Mouse (Mus musculus) adrenal gland (tissue): ENCODE data around the gene Ntng1.

Experiments used
- intact Hi-C: fragments of 180-260 bp; cut with DNase I; formaldehyde crosslinking; loops from one replicate; pipeline ENCODE4 v1.15.1; 2025
- long read RNA-seq, 2 experiments: library from polyadenylated mRNA; unstranded; transcript quantifications; one replicate each; pipeline ENCODE4 v2.0.0; 2020; ENCODE audit warnings: borderline replicate concordance in 1 of 2; ENCODE audit not compliant: insufficient replicate concordance in 1 of 2

The Ntng1 gene
- long read RNA-seq, experiment 1, partial matches to known transcripts: 0 of 4 reads
- long read RNA-seq, experiment 1, other reads (novel, unspliced or antisense): 0 of 4 reads
- long read RNA-seq, experiment 2, partial matches to known transcripts: 0 of 3 reads
- long read RNA-seq, experiment 2, other reads (novel, unspliced or antisense): 0 of 3 reads

DNA sequence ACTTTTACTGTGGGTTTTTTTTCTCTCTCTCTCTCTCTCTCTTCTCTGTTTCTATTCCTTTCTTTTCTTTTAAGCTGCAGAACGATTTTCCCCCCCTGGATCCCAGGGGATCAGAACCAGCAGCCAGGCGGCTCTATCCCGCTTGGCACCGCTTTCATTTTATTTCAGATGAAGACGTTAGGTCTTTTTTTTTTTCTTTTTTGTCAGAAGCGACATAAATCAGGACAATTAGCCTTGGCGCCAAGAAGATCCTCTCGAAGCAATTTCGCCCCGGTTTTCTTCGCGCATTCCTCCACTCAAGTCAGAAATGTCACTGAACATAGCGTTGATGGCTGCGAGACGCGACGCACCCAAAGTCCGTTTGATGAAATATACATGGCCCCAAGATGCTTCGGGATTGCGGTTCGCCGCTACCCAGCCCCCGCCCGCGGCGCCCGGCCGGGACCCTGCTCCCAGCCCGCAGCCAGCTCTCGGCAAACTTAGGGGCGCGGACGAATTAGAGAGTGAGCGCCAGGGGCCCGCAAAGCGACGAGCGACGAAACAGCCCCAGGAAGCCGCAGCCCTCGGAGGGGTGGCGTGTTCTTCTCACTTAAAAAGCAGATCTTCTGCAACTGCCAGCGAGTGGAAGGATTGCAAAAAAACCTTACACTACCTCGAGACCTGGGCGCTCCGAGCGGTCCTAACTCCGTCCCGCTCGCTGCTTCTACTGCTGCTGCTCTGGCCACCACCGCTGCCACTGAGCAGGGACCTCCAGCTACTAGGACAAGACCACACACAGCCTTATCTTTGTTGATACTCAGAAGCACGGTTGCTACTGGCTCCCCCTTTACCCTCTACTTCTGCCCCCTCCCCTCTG, at the start of gene Ntng1:
Gene Ntng1, minus strand, starts transcription at position 806 of the 856 bp plus-strand sequence.
- intact Hi-C loops: no loop called here

- intact Hi-C loops: no loop called here
Observed at GRCm38 (mm10) chr3:110187401-110187948, 43.7 kb upstream of the Ntng1 start.

DNA sequence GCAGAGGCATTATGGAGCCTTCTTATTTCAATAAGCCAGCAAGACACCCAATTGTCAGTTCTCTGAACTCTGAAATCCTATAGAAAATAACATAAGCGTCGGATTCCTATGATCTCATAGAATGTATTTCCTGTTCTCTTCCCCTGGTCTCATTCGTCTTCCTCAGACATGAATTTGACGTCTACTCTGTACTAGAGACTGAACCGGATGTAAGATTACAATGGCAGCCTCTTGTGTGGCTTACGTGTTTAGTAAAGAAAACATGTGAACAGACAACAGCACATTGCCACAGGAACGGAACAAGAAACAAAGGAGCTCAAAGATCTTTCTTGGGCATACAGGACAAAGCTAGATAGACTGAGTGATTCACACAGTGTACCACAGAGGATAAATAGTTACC, 5.3 kb upstream of the Ntng1 start:
- intact Hi-C loops: no loop called here

DNA sequence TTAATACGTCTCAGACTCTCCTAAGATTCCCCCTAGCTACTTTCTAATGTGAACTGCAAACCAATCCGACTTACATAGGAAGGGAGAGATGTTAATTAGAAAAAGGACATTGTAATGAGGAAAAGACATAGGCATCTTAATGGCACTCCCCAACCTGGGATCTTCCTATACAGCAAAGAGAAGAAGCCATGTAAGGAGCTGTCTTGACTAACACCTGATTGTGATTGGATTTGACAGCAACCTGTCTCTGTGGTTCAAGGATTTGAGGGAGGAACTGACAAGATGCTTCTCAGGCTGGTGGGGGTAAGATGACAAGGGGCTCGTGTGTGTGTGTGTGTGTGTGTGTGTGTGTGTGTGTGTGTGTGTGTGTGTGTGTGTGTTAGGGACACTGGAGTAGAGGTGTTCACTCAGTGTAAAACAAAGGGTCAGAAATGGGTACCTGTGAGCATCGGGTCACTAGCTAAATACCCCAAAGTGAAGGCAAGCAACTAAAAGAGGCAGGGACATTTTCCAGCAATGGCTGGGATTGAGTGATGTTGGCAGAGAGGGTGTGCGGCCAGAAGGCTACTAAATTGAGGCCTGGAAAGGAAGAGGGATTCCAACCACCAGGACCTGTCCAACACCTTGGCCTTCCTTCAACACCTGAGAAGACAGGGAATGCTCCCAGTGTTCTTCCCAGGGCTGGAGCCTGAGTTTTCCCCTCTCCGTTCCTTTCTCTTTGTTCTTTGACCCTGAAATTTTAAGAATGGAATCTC, 667 bp upstream of the Ntng1 start:
- intact Hi-C loops: no loop called here

- intact Hi-C loops: no loop called here
Observed at GRCm38 (mm10) chr3:110142314-110143205, 1.3 kb downstream of the Ntng1 start.

DNA sequence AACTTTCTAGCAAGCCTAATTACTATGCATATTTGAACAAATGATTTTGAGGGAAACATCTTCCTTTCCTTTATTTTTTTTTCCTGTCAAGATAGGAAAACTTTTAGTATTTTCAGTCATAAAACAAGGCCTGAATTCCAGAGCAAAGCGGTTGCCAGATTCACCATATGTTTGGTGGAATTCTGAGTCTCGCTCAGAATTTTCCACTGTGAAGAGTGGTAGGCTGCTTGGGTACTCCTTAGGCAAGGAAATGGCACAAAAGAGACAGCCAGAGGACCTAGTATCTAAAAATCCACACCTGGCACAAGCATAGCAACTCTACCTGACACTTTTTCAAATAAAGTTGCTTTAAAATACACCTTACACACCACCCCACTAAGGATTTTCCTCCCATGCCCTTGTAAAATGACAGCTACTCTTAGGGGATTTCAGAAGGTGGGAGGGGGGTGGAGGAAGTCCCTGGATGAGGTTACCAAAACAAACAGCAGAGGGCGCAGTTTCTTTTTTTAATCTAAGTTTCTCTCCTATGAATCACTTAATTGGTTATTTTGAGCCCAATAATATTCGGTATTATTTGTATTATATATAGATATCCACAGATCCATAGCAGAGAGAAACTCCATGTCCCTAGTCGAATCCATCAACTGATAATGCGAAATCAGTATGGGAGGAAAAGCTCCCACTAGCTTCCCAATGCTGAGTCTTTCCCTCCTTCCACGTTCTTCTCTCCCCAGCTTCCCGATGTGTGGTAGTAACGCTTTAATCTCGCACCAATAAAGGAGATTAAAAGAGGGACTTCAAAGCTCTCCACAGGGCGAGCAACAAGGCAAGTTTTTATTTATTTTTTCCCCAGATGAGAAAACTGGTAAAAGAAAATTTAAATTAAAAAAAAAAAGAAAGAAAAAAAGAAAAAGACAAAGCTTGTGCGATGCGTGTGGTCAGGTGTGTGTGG, 2.2 kb downstream of the Ntng1 start:
- intact Hi-C loops: no loop called here

DNA sequence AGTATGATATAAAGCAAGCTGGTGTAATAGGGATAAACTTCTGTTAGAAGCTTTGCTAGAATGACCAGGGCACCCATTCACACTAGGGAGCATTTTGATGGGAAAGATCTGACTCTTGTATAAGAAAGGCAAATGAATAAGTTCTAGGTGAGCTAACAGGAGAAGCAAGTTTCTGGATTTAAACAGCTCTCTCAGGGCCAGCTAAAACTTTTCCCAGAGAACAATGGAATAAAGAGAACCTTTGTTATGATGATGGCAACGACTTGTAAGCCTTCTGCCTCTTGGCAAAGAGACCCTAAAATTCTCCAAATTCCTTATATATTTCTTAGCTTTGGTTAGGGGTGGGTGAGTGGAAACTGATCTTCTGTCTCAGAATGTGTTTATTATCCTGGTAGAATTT, 7.7 kb downstream of the Ntng1 start:
- intact Hi-C loops: loop anchor here (10.0 kb wide), 1 partner anchor 929 kb away; no protein-coding TSS in a partner anchor

DNA sequence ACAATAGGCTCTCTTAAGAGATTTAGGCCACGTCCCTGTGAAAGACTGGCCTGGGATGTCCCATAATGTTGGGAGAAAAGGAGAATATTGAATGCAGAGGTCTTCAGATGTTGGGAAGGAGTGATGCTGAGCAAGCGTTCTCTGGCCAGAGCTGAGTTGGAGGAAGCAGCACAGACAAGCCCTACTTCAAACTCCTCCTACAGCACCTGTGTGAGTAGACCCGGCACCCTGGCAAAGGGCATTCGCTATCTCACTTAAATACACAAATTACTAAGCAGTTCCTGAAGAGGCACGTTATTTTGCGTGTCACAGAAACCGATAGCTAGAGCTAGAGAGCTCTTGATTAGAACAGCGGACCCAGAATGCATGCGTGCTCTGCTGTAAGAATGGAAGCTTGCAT, 10.7 kb downstream of the Ntng1 start:
- intact Hi-C loops: loop anchor here (10.0 kb wide), 1 partner anchor 932 kb away; no protein-coding TSS in a partner anchor

DNA sequence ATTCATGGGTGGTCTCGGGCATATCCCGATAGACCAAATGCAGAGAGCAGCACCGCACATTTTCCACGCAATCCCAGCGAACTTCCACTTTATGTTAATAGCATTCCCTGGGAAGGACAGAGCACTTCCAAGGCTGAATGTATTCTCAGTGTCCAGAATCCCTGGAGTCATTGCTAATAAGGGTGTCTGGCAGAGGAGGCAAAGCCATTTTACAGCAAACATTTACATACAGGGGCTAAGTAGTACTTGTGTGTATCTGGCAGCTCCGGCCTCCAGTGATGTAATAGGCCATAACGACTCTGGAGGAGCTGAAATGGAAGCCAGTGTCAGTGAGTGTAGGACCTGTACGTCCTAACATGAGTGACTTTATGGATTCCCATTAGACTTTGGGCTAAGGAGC, 11.5 kb downstream of the Ntng1 start:
- intact Hi-C loops: loop anchor here (10.0 kb wide), 1 partner anchor 933 kb away; no protein-coding TSS in a partner anchor

DNA sequence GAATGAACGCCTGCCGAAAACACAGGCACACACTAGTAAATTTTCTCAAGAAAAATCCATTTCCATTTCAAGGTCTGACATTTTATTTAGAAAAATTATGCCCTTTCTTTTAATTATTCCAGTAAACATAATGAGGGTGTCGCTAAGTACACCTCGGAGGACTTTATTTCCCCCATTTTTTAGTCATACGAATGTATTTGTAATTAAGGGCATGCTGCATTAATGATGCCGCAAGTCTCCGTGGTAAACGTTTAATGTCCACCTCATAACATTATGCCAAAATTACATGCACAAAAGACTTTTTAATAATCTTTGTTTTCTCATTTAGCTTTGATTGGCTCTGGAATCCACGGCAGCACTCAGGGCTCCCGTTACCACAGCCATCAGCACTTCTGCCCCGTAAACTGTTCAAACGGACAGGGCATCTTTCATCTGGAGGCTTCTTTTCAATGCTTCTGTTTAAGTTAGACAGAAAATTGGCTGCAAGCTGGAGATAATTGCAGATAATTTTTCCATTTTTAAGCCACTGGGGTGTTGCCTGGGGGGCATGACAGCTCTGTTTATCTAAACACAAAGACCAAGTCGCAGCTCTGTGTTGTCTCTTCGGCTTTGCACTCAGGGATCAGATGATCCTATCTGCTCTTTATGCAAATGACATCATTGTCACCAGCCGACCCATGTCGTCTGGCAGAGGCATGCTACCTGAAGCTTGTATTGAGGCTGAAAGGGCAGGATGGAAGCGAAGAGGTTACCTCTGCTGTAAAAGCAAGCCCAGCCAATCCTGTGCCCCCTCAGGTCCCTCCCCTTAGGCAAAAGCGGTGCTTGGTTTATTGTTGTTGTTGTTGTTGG, 12.5 kb downstream of the Ntng1 start:
- intact Hi-C loops: loop anchor here (10.0 kb wide), 1 partner anchor 934 kb away; no protein-coding TSS in a partner anchor

DNA sequence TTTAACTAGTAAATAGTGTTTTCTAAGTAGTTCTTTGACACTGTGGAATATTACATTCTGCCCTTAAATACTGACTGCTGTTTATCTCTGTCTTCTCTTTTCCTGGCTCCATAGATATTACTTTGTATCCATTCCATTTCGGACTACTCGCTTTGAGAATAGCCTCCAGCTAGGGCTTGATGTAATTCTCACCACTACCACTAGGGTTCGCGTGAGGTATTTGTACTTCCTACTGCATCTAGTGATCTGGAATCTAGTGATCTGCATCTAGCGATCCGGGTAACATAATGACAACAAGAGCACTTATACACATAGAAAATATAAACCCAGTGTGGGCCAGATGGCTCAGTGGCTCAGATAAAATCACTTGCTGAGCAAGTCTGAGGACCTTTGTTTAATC, 14.2 kb downstream of the Ntng1 start:
- intact Hi-C loops: loop anchor here (10.0 kb wide), 1 partner anchor 935 kb away; no protein-coding TSS in a partner anchor

DNA sequence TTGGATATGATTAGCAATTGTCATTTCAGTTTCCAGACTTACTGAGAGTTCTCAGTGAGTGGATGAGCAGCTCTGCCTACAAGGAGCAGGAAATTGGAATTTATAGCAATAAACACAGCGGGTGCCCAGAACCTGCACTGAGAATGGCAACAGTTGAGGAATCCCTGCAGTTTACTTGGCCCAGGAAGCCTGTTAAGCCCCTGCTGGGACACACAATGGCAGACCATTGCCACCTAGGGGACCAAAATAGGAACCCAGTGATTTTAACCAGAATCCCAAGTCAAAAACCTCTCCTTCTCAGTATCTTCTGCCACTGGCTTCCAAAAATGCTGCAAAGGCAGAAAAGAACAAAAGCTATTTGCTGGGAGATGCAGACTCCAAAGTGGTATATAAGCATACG, 37.8 kb downstream of the Ntng1 start:
- intact Hi-C loops: no loop called here

GRCm38 (mm10) chr3:110094407-110094806, 49.4 kb downstream of the Ntng1 start:
- intact Hi-C loops: no loop called here

DNA sequence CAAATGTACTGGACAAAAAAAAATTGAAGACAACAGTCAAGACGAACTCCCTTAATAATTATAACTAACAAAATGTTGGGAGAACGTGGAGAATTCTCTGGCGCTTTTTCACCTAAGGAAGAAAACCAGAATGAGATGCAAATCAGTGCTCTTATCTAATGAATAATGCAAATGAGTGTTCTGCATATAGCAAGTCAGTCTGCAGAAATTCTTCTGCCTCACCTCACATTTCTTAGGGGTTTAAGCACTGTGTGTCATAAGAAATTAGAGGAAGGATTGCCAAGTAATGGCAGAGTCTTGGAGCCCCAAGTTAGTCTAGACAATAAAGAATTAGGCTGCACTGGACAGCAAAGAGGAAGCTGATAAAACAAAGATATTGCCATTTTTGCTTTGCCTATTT, 49.8 kb downstream of the Ntng1 start:
- intact Hi-C loops: no loop called here

DNA sequence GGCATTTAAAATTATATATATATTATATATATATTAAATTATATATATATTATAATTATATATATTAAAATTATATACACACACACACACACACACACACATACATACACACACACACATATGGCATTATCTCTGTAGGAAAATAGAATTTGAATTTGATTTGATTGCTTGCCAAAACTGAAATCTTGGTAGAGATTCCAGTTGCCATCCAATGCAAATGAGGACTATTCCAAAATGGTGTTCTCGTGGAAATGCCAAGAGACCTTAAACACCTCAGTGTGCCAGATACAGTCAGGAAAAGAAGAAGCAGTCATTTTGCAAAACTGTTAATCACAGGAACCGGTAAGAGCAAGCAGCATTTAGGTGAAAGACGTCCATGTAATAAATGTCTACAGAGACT, 51.3 kb downstream of the Ntng1 start:
- intact Hi-C loops: no loop called here

GRCm38 (mm10) chr3:110087189-110087588, 56.6 kb downstream of the Ntng1 start:
- intact Hi-C loops: no loop called here

DNA sequence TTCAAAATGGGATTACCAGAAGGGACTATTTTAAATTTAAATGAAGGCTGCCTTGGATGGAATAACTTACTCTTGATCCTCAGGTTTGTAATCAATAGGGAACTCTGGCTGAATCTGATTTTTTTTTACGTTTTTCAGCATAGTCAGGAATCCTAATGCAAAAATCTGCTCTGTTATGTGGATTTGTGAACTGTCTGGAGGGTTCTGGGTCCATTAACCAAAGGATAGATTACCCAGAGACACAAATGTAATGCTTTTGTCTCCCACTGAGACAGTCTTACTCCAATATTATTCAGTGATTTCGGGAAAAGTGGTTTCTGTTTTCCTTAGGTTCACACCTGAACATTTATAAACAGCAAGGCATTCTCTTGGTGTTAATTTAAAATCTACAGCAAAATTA, 58.5 kb downstream of the Ntng1 start:
- intact Hi-C loops: no loop called here

- intact Hi-C loops: no loop called here
Observed at GRCm38 (mm10) chr3:110064709-110065256, 79.0 kb downstream of the Ntng1 start.
